Mouse (Mus musculus) kidney, postnatal 14 days (tissue): ENCODE results near the gene Myo1a.
"Not testable (repeated sequence)": the region's sequence is repeated elsewhere in the genome, so short reads cannot be mapped to it uniquely, and the experiment has no call there.

ENCODE experiments used
- DNase-seq: peaks from one replicate; pipeline ENCODE4 v3.0.0; 2022; ENCODE audit warnings: mixed read lengths

Gene Myo1a

GRCm38 (mm10) chr10:127704766-127705220 is at the start of gene Myo1a:
Gene Myo1a, plus strand, starts transcription at chr10:127705170.
- DNase-seq = no peak

GRCm38 (mm10) chr10:127657617-127658016 is 47.4 kb upstream of the Myo1a start:
- not testable (repeated sequence) for DNase-seq

GRCm38 (mm10) chr10:127658076-127658475 is 46.9 kb upstream of the Myo1a start:
- no peak for DNase-seq

- no peak for DNase-seq
Observed at GRCm38 (mm10) chr10:127659551-127659950, 45.4 kb upstream of the Myo1a start.

GRCm38 (mm10) chr10:127661291-127661914 is 43.6 kb upstream of the Myo1a start:
- DNase-seq = peak; percentile 58

- DNase-seq = peak; percentile 84
Observed at GRCm38 (mm10) chr10:127661915-127662663, 42.9 kb upstream of the Myo1a start.

GRCm38 (mm10) chr10:127662666-127663253 is 42.2 kb upstream of the Myo1a start:
- peak; percentile 60 for DNase-seq

- DNase-seq = no peak
Observed at GRCm38 (mm10) chr10:127663590-127663989, 41.4 kb upstream of the Myo1a start.

- no peak for DNase-seq
Observed at GRCm38 (mm10) chr10:127664166-127664565, 40.8 kb upstream of the Myo1a start.

GRCm38 (mm10) chr10:127664891-127665290 is 40.1 kb upstream of the Myo1a start:
- DNase-seq = no peak

- no peak for DNase-seq
Observed at GRCm38 (mm10) chr10:127665366-127666181, 39.4 kb upstream of the Myo1a start.

GRCm38 (mm10) chr10:127666501-127667268 is 38.3 kb upstream of the Myo1a start, which contains the start of gene Nemp1:
Gene Nemp1, plus strand, starts transcription at chr10:127666901.
- DNase-seq = peak; percentile 93

GRCm38 (mm10) chr10:127667269-127668092 is 37.5 kb upstream of the Myo1a start:
- peak; percentile 94 for DNase-seq

- peak; percentile 89 for DNase-seq
Observed at GRCm38 (mm10) chr10:127668093-127669050, 36.6 kb upstream of the Myo1a start, which contains the start of gene Nab2. Gene Nab2, minus strand, starts transcription at chr10:127668568.

GRCm38 (mm10) chr10:127669170-127669569 is 35.8 kb upstream of the Myo1a start:
- peak; percentile 49 for DNase-seq

GRCm38 (mm10) chr10:127670185-127670584 is 34.8 kb upstream of the Myo1a start:
- no peak for DNase-seq

GRCm38 (mm10) chr10:127671276-127671675 is 33.7 kb upstream of the Myo1a start:
- no peak for DNase-seq

- DNase-seq = no peak
Observed at GRCm38 (mm10) chr10:127674046-127674655, 30.8 kb upstream of the Myo1a start.

GRCm38 (mm10) chr10:127674794-127675522 is 30.0 kb upstream of the Myo1a start:
- DNase-seq = peak; percentile 95
